Mouse (Mus musculus): ENCODE data around the gene Irx6.
A peak's percentile ranks its signal among the peaks of the same experiment; 100 is the strongest.

Gene Irx6

DNA sequence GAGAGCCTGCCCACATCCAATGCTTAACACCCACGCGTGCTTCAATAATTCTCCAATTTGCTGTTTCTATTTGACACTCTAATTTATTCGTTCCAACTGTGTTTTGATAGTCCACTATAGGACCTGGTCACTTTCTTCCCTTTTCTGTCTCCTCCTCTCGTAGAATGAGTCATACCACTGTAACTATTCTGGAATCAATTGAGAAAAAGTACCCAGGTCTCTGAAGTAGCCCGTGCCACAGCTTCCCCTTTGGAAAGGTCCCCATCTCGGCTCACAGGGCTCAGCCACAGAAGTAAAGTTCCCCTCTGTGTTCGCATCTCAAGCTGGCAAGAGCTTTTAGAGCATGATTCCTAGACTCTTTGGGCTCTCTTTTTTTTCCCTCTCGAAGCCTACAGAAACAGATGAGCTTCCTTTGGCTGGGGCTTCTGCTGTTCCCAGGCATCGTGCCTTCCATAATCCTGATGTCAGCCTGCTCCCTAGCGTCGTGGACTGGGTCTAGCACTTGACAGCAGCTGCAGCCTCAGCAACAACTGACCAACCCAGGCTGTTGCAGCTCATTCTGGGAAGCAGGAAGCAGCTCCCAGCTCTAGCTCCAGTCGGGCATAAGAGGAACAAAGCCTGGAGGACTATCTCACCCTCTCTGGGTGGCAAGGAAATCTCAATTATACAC lies 47.3 kb downstream of the Irx6 start:
- peak; percentile 12 for DNase-seq (ENCODE audit: extremely low read depth, insufficient read length, low spot score)

DNA sequence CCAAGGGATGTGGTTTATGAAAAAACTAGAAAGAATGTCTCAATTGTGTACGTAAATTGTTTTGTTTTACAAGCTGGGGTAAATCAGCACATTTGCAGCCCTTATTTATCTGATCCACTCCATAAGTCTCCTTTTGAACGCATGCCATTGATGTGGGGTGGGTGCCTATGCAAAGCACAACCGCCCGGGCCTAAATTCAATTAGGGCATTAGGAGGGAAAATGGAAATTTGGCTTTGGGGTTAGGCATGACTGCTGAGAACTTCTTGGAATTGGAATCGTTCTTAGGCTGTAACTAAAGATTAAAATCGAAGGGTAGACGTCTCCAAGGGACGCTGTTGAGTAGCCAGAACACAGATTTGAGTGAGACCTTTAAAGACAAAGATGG lies 47.8 kb downstream of the Irx6 start:
- no peak for DNase-seq (ENCODE audit: extremely low read depth, insufficient read length, low spot score)

DNA sequence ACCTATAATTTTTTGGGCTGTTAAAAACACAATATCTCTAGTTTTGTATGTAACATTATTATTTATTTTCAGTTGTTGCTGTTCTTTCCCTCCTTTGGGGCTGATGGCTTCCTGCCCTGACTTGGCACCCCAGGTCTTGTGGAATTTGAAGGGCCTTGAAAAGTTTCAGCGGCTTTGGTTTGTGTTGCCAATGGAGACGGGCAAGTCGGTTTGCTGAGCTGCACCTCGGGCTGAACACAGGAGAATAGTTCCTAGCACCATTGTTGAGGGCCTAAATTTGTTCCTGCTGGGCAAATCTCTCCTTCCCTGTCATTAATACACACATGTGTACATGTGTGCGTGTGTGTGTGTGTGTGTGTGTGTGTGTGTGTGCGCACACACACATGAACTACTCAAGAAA lies 49.2 kb downstream of the Irx6 start:
- DNase-seq (ENCODE audit: extremely low read depth, insufficient read length, low spot score), result no peak

DNA sequence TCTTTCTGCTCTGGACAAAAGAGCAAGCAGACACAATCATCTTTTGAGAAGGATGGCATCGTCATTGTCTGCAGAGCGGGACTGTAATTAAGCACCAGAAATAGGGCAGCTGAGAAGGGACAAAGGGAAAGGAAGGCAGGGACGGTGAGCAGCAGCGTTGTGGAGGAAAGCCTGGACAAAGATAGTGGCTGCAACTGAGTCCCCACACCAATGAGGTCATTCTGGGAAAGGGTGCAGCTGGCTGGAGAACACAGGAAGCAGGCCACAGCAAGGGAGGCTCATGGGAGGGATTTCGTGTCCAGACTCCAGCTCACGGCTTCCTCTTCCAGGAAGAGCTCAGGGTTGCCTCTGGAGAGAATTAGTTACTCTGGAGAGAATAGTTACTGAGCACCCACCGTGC lies 49.9 kb downstream of the Irx6 start:
- DNase-seq (ENCODE audit: extremely low read depth, insufficient read length, low spot score), result no peak

DNA sequence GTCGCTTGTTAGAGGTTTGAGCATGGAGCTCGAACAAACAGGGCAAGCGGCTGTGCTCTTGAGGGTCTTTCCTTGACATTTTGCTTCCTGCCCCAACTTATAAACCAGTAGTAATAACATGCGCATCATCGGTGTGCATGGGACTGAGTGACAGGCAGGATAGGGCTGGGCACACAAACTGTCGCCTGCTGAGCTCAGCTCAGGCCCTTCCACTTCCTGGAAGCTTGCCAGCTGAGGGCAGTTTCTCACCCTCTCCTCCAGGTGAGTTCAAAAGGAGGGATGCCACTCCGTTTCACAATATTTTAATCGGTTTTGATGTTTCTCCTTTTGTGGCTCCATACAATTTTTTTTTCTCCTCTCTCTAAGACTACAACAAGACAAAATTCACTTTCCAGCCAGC lies 50.3 kb downstream of the Irx6 start:
- no peak for DNase-seq (ENCODE audit: extremely low read depth, insufficient read length, low spot score)
